Mouse (Mus musculus) heart, postnatal 0 days (tissue): Measurements from ENCODE around the gene Prkag2. TPM values are rescaled to one million over a fixed set of nuclear protein-coding genes. Genes with fewer than 3 reads are reported as not detected.
A peak's percentile ranks its signal among the peaks of the same experiment; 100 is the strongest.

ENCODE experiments used
- ATAC-seq: fragments of 200-750 bp; cut with Nextera tagmentation; 2 replicates; pipeline ENCODE4 v1.8.0; 2017; ENCODE audit warnings: low read depth, moderate number of reproducible peaks, moderate library complexity; ENCODE audit not compliant: insufficient read depth
- DNase-seq: peaks from one replicate; pipeline ENCODE4 v3.0.0-alpha.2; 2016; ENCODE audit warnings: low spot score
- H3K27ac ChIP-seq: fragments of 300-500 bp; sonication (generic); 2 replicates; pipeline ENCODE4 v1.5.1; 2014; ENCODE audit warnings: low read depth, mild to moderate bottlenecking
- H3K27me3 ChIP-seq: fragments of 300-500 bp; sonication (generic); 2 replicates; pipeline ENCODE4 v1.6.1; 2014; ENCODE audit warnings: low read length, mixed read lengths; ENCODE audit not compliant: control insufficient read depth, insufficient read depth
- H3K36me3 ChIP-seq: fragments of 300-500 bp; sonication (generic); replicated peaks from 2 replicates; pipeline ENCODE4 v1.6.1; 2014; ENCODE audit warnings: low read length, mixed read lengths; ENCODE audit not compliant: control insufficient read depth, insufficient read depth
- H3K4me1 ChIP-seq: fragments of 300-500 bp; sonication (generic); 2 replicates; pipeline ENCODE4 v1.6.1; 2014; ENCODE audit warnings: antibody characterized with exemption; ENCODE audit not compliant: control insufficient read depth, insufficient read depth
- H3K4me2 ChIP-seq: fragments of 300-500 bp; sonication (generic); 2 replicates; pipeline ENCODE4 v1.6.1; 2014; ENCODE audit warnings: low read depth, mild to moderate bottlenecking, low read length, moderate library complexity
- H3K4me3 ChIP-seq: fragments of 300-500 bp; sonication (generic); 2 replicates; pipeline ENCODE4 v1.5.1; 2014; ENCODE audit warnings: low read depth, low read length
- H3K9ac ChIP-seq: fragments of 300-500 bp; sonication (generic); replicated peaks from 2 replicates; pipeline ENCODE4 v1.6.1; 2014; ENCODE audit warnings: low read depth, low read length, mixed read lengths
- H3K9me3 ChIP-seq: fragments of 300-500 bp; sonication (generic); replicated peaks from 2 replicates; pipeline ENCODE4 v1.6.1; 2016; ENCODE audit warnings: low read length; ENCODE audit not compliant: control insufficient read depth
- CTCF ChIP-seq: IDR thresholded peaks from 2 replicates; pipeline ENCODE4 v1.5.1; 2016; ENCODE audit warnings: antibody characterized with exemption, control low read depth, low read depth
- EP300 ChIP-seq: IDR thresholded peaks from 2 replicates; pipeline ENCODE4 v1.6.1; 2016; ENCODE audit warnings: antibody characterized with exemption, low read depth
- WGBS: fragments of 180-500 bp; shearing (Covaris S2); extraction: QIAGEN DNeasy Blood & Tissue Kit; methylation state at CpG from one replicate; pipeline ENCODE4 v1.1.7; 2014; 5-methylcytosine and 5-hydroxymethylcytosine counted together
- polyA plus RNA-seq: library from polyadenylated mRNA; unstranded; fragments of >200 nt; fragmentation: Nextera tagmentation; extraction: Ambion mirVana; gene quantifications from 2 replicates; pipeline ENCODE4 v1.2.1, GENCODE M21; 2015
- total RNA-seq: library from RNA; depleted of rRNA; stranded (reverse); fragments of >200 nt; gene quantifications from 2 replicates; pipeline ENCODE4 v1.2.3, GENCODE M21; 2014; ENCODE audit warnings: low replicate concordance

Gene Prkag2
- total and polyA plus RNA-seq, 2 experiments from 2014 or later: 62.9 to 121 TPM

DNA sequence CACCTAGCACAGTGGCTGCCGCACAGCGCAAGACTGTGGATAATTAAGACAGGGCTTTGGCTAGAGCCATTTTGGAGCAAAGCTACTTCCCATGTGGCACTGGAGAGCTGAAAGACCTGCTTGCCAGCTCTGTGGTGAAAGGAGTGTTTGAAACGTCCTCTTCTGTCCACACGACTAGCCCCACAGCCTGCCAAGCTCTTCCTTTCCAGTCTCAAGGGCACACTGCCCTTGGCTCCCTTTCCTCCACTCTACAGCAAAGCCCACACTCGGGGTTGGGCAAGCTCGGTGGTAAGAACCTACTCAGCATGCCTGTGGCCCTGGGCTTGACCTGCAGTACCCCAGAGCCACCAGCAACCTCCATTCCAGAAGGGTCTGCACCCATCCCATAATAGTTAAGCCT lies 118.7 kb downstream of the Prkag2 start:
- Histone ChIP-seq H3K4me3 (no peak overlapping the region), H3K9ac (no peak overlapping the region), H3K4me1 (peaks cover 87% of the 10 kb centered on the region), H3K36me3 (no peaks in the 10 kb centered on the region), H3K9me3 (no peaks in the 10 kb centered on the region), H3K27me3 (no peaks in the 10 kb centered on the region), H3K4me2 (no peak overlapping the region), H3K27ac (peak overlapping the region; percentile 93)
- DNase-seq: peak; percentile 90
- WGBS: 34% methylated on average over 6 of the region's 6 CpGs
- TF ChIP-seq CTCF (0 out of 2 replicates have a peak, but pooled peaks have one; percentile 5), EP300 (no peak)
- peak; percentile 78 for ATAC-seq

DNA sequence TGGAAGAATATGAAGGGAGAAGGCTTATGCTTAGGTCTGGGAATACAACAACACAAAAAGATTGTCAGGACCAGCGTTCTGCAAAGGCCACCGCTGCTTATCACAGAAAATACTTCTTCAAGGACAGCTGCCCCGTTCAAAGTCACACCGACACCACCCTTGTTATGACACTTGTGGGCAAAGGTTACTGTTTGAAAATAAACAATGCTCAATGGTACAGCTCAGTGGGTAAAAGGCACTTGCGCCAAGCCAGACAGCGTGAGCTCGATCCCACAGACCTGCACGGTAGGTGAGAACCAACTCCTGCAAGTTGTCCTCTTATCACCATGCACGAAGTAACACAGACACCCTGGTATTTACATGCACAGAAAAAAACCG lies 120.5 kb downstream of the Prkag2 start:
- H3K36me3 ChIP-seq: no peaks in the 10 kb centered on the region
- no peaks in the 10 kb centered on the region for H3K9me3 ChIP-seq
- H3K4me2 ChIP-seq: no peak overlapping the region
- peak overlapping the region; percentile 93 for H3K27ac ChIP-seq
- TF ChIP-seq CTCF (no peak), EP300 (0 out of 2 replicates have a peak, but pooled peaks have one; percentile 30)
- WGBS: 28% methylated on average over 10 of the region's 10 CpGs
- no peaks in the 10 kb centered on the region for H3K27me3 ChIP-seq
- H3K4me1 ChIP-seq: peaks cover 82% of the 10 kb centered on the region
- ATAC-seq (no peak), DNase-seq (no peak)
- no peak overlapping the region for H3K9ac ChIP-seq
- no peak overlapping the region for H3K4me3 ChIP-seq

DNA sequence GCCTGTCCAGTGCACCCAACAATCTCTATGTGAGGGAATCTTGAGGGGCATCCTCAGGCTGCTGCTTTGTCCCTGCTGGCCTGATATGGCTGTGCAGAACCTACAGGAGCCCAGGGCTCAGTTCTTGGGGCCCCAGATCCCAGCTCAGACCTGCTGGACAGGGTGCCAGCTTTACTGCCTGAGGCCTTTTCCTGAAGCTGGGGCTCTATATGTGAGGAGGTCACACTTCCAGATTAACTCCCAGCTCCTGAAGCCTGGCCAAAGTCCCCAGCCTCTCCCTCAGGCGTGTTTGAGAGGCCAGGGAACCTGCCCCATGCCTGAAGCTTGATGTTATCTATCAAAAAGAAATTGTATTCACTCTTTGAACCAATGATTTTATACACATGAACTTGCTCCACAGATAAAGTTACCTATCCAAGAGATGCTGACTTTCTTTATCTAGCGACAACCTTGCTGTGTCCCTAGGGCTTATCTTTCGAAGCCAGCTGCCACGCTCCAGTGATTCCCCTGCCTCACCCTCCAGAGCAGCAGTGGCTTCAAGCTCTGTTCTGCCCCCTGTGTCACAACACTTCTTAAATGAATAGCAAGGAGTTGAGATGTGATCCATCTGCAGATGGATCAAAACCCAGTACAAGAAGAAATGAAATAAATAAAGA lies 121.0 kb downstream of the Prkag2 start:
- peaks cover 80% of the 10 kb centered on the region for H3K4me1 ChIP-seq
- no peaks in the 10 kb centered on the region for H3K9me3 ChIP-seq
- 33% methylated on average over 4 of the region's 4 CpGs for WGBS
- H3K36me3 ChIP-seq: no peaks in the 10 kb centered on the region
- no peak for DNase-seq
- H3K27me3 ChIP-seq: no peaks in the 10 kb centered on the region
- H3K27ac ChIP-seq: peak overlapping the region; percentile 93
- ATAC-seq: no peak
- 0 out of 2 replicates have a peak overlapping the region, but pooled peaks have one; percentile 12 for H3K9ac ChIP-seq
- H3K4me3 ChIP-seq: no peak overlapping the region
- TF ChIP-seq EP300 (no peak), CTCF (0 out of 2 replicates have a peak, but pooled peaks have one; percentile 8)
- H3K4me2 ChIP-seq: no peak overlapping the region

DNA sequence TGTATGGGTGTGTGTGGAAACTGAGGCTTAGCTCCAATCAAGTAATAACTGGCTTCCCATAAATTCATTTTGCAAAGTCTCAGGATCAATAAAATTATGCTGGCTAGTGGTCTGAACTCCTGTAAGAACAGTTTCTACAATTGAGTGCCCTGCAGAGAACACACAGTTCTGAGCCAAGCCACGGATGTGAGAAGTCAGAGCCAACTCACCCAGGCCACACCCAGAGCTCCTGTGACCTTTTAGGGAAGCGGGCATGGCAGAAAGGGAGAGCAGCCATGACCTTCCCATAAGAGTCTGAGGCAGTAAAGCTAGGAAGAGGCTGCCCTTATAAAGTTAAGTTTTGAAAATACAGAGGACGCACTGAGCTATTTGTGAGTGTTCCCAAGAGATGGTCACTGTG lies 123.5 kb downstream of the Prkag2 start:
- H3K4me3 ChIP-seq: no peak overlapping the region
- peaks cover 74% of the 10 kb centered on the region for H3K4me1 ChIP-seq
- no peaks in the 10 kb centered on the region for H3K27me3 ChIP-seq
- 33% methylated on average over 3 of the region's 3 CpGs for WGBS
- no peak for TF ChIP-seq EP300
- TF ChIP-seq CTCF: no peak
- no peak overlapping the region for H3K9ac ChIP-seq
- DNase-seq (no peak), ATAC-seq (peak; percentile 31; the same call in 1 of the 2 replicates)
- no peak overlapping the region for H3K4me2 ChIP-seq
- H3K9me3 ChIP-seq: no peaks in the 10 kb centered on the region
- H3K36me3 ChIP-seq: no peaks in the 10 kb centered on the region
- H3K27ac ChIP-seq: peak overlapping the region; percentile 74

DNA sequence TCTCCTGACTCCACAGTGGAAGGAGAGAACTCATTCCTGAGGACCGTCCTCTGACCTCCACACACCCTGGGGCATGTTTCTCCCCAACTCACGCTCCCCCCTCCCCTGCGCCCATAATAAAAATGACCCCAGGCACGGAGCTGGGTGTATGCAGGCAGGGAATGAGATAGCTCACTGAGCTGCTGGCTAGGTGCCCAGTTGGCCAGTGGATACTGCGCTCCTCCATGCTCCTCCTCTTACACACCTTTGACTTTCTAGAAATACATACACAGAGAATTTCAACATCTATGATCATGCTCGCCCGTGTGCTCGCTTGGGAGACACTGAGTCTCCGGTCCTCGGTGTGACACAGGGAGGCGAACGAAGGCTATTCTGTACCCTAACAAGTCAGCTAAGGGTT lies 124.2 kb downstream of the Prkag2 start:
- no peak overlapping the region for H3K4me3 ChIP-seq
- no peak for DNase-seq
- 52% methylated on average over 12 of the region's 12 CpGs for WGBS
- H3K9ac ChIP-seq: no peak overlapping the region; the same call in 1 of the 2 replicates
- H3K4me2 ChIP-seq: no peak overlapping the region
- no peaks in the 10 kb centered on the region for H3K9me3 ChIP-seq
- no peaks in the 10 kb centered on the region for H3K36me3 ChIP-seq
- ATAC-seq: no peak
- peak overlapping the region; percentile 74 for H3K27ac ChIP-seq
- peaks cover 68% of the 10 kb centered on the region for H3K4me1 ChIP-seq
- no peaks in the 10 kb centered on the region for H3K27me3 ChIP-seq
- TF ChIP-seq CTCF (no peak), EP300 (no peak)

DNA sequence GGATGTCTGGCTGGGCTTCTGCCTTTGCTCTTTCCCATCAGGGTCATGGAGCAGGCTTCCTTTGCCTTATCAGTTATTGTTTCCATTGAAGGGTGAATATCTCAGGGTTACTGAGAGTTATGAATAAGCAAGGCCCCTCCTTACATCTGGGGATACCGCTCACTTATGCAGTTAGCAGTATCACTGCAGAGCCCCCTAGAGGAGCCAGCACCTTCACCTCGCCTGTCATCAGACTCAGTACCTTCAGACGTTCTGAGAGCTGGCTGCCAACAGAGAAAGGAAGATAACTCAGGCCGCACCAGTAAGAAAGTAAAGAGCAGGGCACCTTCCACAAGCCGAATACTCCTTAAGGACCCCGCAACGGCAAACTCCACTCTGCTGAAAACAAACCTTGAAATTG lies 125.3 kb downstream of the Prkag2 start:
- Histone ChIP-seq H3K36me3 (no peaks in the 10 kb centered on the region), H3K4me2 (no peak overlapping the region), H3K4me1 (peaks cover 56% of the 10 kb centered on the region), H3K27me3 (no peaks in the 10 kb centered on the region), H3K4me3 (no peak overlapping the region), H3K27ac (no peak overlapping the region), H3K9ac (no peak overlapping the region), H3K9me3 (no peaks in the 10 kb centered on the region)
- no peak for DNase-seq
- ATAC-seq: no peak
- WGBS: 44% methylated on average over 7 of the region's 7 CpGs
- TF ChIP-seq EP300 (no peak), CTCF (peak; percentile 16; the same call in 1 of the 2 replicates)
